Mouse (Mus musculus) heart, adult 2 months (tissue): Measurements from ENCODE around the gene Ndufs2. TPM values are rescaled to one million over a fixed set of nuclear protein-coding genes. Genes with fewer than 3 reads are reported as not detected.

Experiments used
- DNase-seq, 2 experiments: peaks; one replicate each; pipeline ENCODE4 v3.0.0; 2021
- H3K27ac ChIP-seq: fragments of 200-600 bp; 2 replicates; pipeline ENCODE4 v1.8.1; 2022
- H3K27me3 ChIP-seq: fragments of 200-500 bp; 2 replicates; pipeline ENCODE4 v1.6.1; 2012; ENCODE audit warnings: mild to moderate bottlenecking, low read length, inconsistent platforms, mixed read lengths; ENCODE audit not compliant: control insufficient read depth, insufficient read depth
- H3K36me3 ChIP-seq: fragments of 200-500 bp; 2 replicates; pipeline ENCODE4 v1.6.1; 2012; ENCODE audit warnings: low read length, inconsistent platforms; ENCODE audit not compliant: control insufficient read depth, insufficient read depth
- H3K4me1 ChIP-seq: fragments of 200-500 bp; 2 replicates; pipeline ENCODE4 v1.6.1; 2011; ENCODE audit warnings: low read length; ENCODE audit not compliant: control insufficient read depth, insufficient read depth
- H3K4me3 ChIP-seq: fragments of 200-600 bp; 2 replicates; pipeline ENCODE4 v1.8.1; 2022
- H3K79me2 ChIP-seq: fragments of 200-500 bp; replicated peaks from 2 replicates; pipeline ENCODE4 v1.6.1; 2012; ENCODE audit warnings: mild to moderate bottlenecking, inconsistent platforms, low read length, moderate library complexity, mixed read lengths; ENCODE audit not compliant: control insufficient read depth, insufficient read depth
- H3K9ac ChIP-seq: fragments of 200-500 bp; 2 replicates; pipeline ENCODE4 v1.6.1; 2012; ENCODE audit warnings: low read depth, mild to moderate bottlenecking, control low read depth, inconsistent platforms, low read length, mixed read lengths
- CTCF ChIP-seq: fragments of 200-600 bp; IDR thresholded peaks from 2 replicates; pipeline ENCODE4 v1.8.1; 2022; ENCODE audit warnings: antibody characterized with exemption, mild to moderate bottlenecking, moderate library complexity
- EP300 ChIP-seq: fragments of 200-500 bp; IDR thresholded peaks from 2 replicates; pipeline ENCODE4 v1.6.1; 2011; ENCODE audit warnings: low read depth, low read length, control low read depth; ENCODE audit not compliant: insufficient read depth
- POLR2A ChIP-seq: fragments of 200-500 bp; IDR thresholded peaks from 2 replicates; pipeline ENCODE4 v1.6.1; 2011; ENCODE audit warnings: mild to moderate bottlenecking, low read depth, low read length, control low read depth; ENCODE audit not compliant: insufficient read depth
- WGBS: fragments of 180-500 bp; shearing (Covaris S2); methylation state at CpG from one replicate; pipeline ENCODE4 v1.1.7; 2018; 5-methylcytosine and 5-hydroxymethylcytosine counted together
- intact Hi-C: fragments of 180-260 bp; cut with DNase I; formaldehyde crosslinking; loops from one replicate; pipeline ENCODE4 v1.15.1; 2025
- polyA plus RNA-seq: library from polyadenylated mRNA; depleted of rRNA; stranded (reverse); fragments of >200 nt; gene quantifications from 2 replicates; pipeline ENCODE4 v1.2.3, GENCODE M21; 2012
- total RNA-seq, 2 experiments: library from RNA; stranded (reverse); gene quantifications; 2 replicates each; pipeline ENCODE4 v1.2.3; 2021

Ndufs2 gene
- total and polyA plus RNA-seq, 3 experiments: 997 to 1,610 (median 1,369) TPM

DNA sequence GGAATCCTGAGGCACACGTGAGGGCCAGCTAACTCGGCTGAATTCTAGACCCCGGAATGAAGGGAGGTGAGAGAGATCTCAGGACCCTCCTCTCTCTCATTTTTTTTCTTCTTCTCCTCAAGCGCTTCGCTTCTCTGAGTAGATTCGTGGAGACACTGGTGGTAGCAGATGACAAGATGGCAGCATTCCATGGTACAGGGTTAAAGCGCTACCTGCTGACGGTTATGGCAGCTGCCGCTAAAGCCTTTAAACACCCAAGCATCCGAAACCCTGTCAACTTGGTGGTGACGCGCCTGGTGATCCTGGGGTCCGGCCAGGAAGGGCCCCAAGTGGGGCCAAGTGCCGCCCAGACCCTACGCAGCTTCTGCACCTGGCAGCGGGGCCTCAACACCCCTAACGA, 1.2 kb upstream of the Ndufs2 start:
- H3K9ac ChIP-seq: no peak overlapping the region
- no peak for DNase-seq
- no peaks in the 10 kb centered on the region for H3K79me2 ChIP-seq
- peak overlapping the region; percentile 98 for H3K27ac ChIP-seq
- 68% methylated on average over 17 of the region's 17 CpGs for WGBS
- intact Hi-C loops: no loop called here
- H3K4me1 ChIP-seq: peaks cover 10% of the 10 kb centered on the region
- no peak for TF ChIP-seq CTCF
- TF ChIP-seq EP300: no peak
- no peak for TF ChIP-seq POLR2A
- no peaks in the 10 kb centered on the region for H3K36me3 ChIP-seq
- H3K27me3 ChIP-seq: no peaks in the 10 kb centered on the region
- H3K4me3 ChIP-seq: no peak overlapping the region

DNA sequence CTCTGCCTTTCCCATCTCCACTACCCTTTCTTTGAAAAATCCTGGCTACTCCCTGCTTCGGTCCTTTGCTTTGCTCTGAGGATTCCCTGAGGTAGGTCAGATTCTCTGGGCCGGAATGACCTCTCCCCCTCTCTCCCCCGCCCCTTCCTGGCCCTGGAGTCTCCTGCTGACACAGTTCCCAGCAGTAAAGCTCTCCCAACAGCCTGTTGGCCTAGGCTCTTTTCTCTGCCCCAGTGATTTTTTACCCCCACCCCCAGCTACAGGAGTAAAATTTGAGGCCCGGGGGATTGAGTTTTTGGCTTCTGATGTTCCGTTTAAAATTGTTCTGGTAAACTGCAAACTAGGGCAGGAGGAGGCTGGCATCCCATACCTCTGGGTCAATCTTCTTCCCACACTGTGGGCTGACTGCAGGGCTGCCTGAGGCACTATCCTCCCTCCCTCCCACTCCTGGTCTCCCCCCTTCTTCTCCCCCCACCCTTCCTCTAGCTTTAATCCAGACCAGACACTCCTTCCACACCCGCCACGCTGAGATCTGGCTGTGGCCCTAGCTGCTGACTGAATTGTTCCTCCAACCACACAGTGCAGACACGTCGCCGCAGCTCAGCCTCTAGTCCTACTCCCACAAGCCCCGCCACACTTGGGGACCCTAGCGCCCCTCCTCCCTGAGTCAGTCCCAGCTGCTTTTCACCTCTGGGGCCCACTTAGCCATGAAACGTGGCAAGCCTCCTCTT, 571 bp upstream of the Ndufs2 start:
- Histone ChIP-seq H3K9ac (no peak overlapping the region), H3K4me1 (peaks cover 9% of the 10 kb centered on the region), H3K27me3 (no peaks in the 10 kb centered on the region), H3K79me2 (no peaks in the 10 kb centered on the region), H3K27ac (peak overlapping the region; percentile 98), H3K4me3 (peak overlapping the region; percentile 45), H3K36me3 (no peaks in the 10 kb centered on the region)
- TF ChIP-seq CTCF (no peak), EP300 (no peak), POLR2A (no peak)
- DNase-seq: peak; percentile 61 to 71
- intact Hi-C loops: no loop called here
- WGBS: 32% methylated on average over 13 of the region's 13 CpGs

DNA sequence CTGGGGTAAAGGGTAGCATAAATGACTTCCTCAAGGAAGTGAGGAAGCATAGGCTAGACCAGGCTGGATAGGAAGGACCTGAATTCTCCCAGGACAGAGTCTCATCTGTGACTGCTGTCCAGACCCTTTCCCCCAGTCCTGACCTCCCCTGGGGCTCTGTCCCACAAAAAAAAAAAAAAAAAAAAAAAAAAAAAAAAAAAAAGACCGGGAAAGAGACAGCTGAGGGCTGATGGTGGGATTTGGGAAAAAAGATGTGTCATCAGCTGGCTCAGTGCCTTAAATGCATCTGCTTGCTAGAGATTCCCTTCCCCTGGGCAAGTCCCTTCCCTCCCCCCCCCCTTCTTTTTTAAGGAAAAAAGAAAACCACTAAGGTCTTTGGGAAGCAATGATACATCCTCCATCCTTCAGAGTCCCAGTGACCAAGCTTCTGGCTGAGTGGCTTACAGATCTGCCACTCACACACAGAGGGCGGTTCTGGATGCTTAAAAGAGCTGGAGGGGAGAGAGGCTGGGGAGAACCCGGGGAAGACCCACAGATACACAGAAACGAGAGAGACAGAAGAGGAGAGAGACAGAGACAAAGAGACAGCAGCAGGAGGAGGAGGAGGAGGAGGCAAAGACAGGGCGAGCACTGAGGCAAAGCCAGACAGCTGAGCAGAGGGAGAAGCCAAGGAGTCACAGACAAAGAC, 1.1 kb downstream of the Ndufs2 start, which contains the start of gene Adamts4:
TSS of gene Adamts4 (plus strand) at position 509 of the 688 bp plus-strand sequence.
- H3K4me1 ChIP-seq: peaks cover 9% of the 10 kb centered on the region
- peak; percentile 70 to 76 for DNase-seq

GRCm38 (mm10) chr1:171248386-171249226, 2.6 kb downstream of the Ndufs2 start:
- 44% methylated on average over 3 of the region's 3 CpGs for WGBS
- no peak for DNase-seq
- no peaks in the 10 kb centered on the region for H3K27me3 ChIP-seq
- no peak for TF ChIP-seq EP300
- H3K9ac ChIP-seq: no peak overlapping the region
- no peak overlapping the region; the same call in 1 of the 2 replicates for H3K4me3 ChIP-seq
- peaks cover under 1% of the 10 kb centered on the region; the same call in 1 of the 2 replicates for H3K79me2 ChIP-seq
- peak overlapping the region; percentile 98 for H3K27ac ChIP-seq
- H3K36me3 ChIP-seq: peaks cover 4% of the 10 kb centered on the region; the same call in 1 of the 2 replicates
- intact Hi-C loops: no loop called here
- H3K4me1 ChIP-seq: peaks cover 9% of the 10 kb centered on the region

More for the DNA sequence above, 1.1 kb downstream of the Ndufs2 start, which contains the start of gene Adamts4:
- no peaks in the 10 kb centered on the region for H3K79me2 ChIP-seq
- WGBS: 17% methylated on average over 5 of the region's 5 CpGs
- TF ChIP-seq CTCF (no peak), POLR2A (0 out of 2 replicates have a peak, but pooled peaks have one; percentile 14)
- peak within 1 kb of the TSS; percentile 45 for H3K4me3 ChIP-seq
- H3K27me3 ChIP-seq: no peaks in the 10 kb centered on the region
- peaks cover 2% of the 10 kb centered on the region; the same call in 1 of the 2 replicates for H3K36me3 ChIP-seq
- intact Hi-C loops: no loop called here
- H3K9ac ChIP-seq: peak within 1 kb of the TSS; percentile 23; the same call in 1 of the 2 replicates
- peak within 1 kb of the TSS; percentile 98 for H3K27ac ChIP-seq

DNA sequence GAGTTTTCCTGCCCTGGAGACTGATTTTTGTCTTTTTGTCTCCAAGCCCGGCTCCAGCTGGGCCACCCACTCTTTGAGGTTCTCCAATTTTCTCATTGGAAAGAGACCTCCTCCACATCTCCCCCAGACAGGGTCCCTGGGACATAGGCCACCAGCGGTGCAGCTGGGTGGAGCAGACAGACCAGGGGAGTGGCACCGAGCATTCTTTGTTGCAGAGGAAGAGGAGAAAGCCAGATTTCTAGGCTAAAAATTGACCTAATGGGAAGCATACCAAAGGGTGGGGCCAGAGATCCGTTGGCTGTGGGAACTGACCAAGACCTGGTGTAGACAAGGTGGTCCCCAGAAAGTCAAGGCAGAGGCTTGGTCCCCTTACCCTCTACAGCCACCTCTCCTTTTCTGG, 3.3 kb downstream of the Ndufs2 start:
- WGBS: 19% methylated on average over 4 of the region's 4 CpGs
- peak overlapping the region; percentile 90 for H3K4me3 ChIP-seq

More for the DNA sequence above, 3.3 kb downstream of the Ndufs2 start:
- DNase-seq: peak; percentile 55 to 63
- peak overlapping the region; percentile 98 for H3K27ac ChIP-seq
- H3K79me2 ChIP-seq: peaks cover 1% of the 10 kb centered on the region
- TF ChIP-seq EP300: no peak
- no peak for TF ChIP-seq POLR2A
- TF ChIP-seq CTCF: no peak
- peaks cover 4% of the 10 kb centered on the region; the same call in 1 of the 2 replicates for H3K36me3 ChIP-seq
- peaks cover 10% of the 10 kb centered on the region for H3K4me1 ChIP-seq
- intact Hi-C loops: loop anchor here (1.0 to 2.0 kb wide), 2 partner anchors 25 to 33 kb away; partner anchors contain the start of genes Ppox and Tomm40l
- no peaks in the 10 kb centered on the region for H3K27me3 ChIP-seq
- no peak overlapping the region for H3K9ac ChIP-seq
